In the genomic region with DNA sequence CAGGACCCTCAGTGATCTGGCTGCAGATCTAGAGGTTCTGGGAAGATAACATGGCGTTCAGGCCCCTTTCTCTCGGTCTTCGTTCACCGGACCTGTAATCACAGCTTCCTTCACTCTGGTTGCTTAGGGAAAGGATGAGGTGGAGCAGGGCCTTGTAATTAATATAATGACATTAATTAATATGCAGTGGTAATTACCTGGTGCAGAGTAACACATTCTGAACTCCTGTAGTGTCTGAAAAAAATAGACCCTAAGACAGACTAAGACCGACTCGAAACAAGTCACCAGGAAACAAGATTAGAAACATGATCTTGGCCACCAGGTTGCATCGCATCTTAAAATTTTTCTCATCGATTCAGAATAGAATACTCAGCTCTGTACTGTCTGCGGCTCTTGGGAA, we compare ENCODE assay signal across 38 mouse cellular contexts. TPM values are rescaled to one million over a fixed set of nuclear protein-coding genes. Genes with fewer than 3 reads are reported as not detected.
"Had no signal": no experiment of that assay in that cellular context is flagged by ENCODE, and none has a peak within 500 bp of the region (broad histone marks: within the 10 kb centered on the region; RNA-seq: fewer than 3 reads in every experiment).

No protein-coding gene starts in this region.

- H3K36me3 ChIP-seq: heart, embryonic 15.5 days; hindbrain, embryonic 10.5 days; hindbrain, embryonic 12.5 days; intestine, embryonic 15.5 days; limb, embryonic 10.5 days; limb, embryonic 12.5 days; liver, embryonic 13.5 days; liver, embryonic 15.5 days had no signal

- H3K9ac ChIP-seq: heart, embryonic 13.5 days; heart, embryonic 15.5 days; hindbrain, embryonic 12.5 days; hindbrain, embryonic 14.5 days; intestine, embryonic 15.5 days; limb, embryonic 12.5 days; liver, embryonic 13.5 days; liver, embryonic 15.5 days had no signal

- H3K4me1 ChIP-seq: liver, embryonic 15.5 days had no signal

- H3K27ac ChIP-seq: heart, adult 2 months; heart, embryonic 13.5 days; heart, embryonic 15.5 days; hindbrain, embryonic 10.5 days; hindbrain, embryonic 12.5 days; hindbrain, embryonic 14.5 days; intestine, embryonic 15.5 days; layer of hippocampus, adult 2 months; limb, embryonic 10.5 days; limb, embryonic 12.5 days; liver, embryonic 13.5 days; liver, embryonic 15.5 days had no signal

- DNase-seq: gastrocnemius, postnatal 14 days; gastrocnemius, postnatal 36 days; heart, adult 2 months; heart, postnatal 14 days; heart, postnatal 4 days; kidney, adult 18-20 months; kidney, adult 8-10 months; kidney, postnatal 10 days; kidney, postnatal 25 days; kidney, postnatal 4 days; liver; liver, embryonic 13.5 days had no signal

- H3K4me2 ChIP-seq: heart, embryonic 11.5 days; heart, embryonic 13.5 days; heart, embryonic 15.5 days; hindbrain, embryonic 12.5 days; hindbrain, embryonic 14.5 days; intestine, embryonic 15.5 days; limb, embryonic 12.5 days; liver, embryonic 11.5 days; liver, embryonic 13.5 days; liver, embryonic 15.5 days had no signal

- H3K9me3 ChIP-seq: hindbrain, embryonic 12.5 days; intestine, embryonic 15.5 days; limb, embryonic 10.5 days; liver, embryonic 15.5 days had no signal

- H3K27me3 ChIP-seq: heart, embryonic 13.5 days; heart, embryonic 15.5 days; hindbrain, embryonic 12.5 days; intestine, embryonic 15.5 days; limb, embryonic 12.5 days; liver, embryonic 13.5 days; liver, embryonic 15.5 days had no signal

- H3K4me3 ChIP-seq: heart, adult 2 months; heart, embryonic 13.5 days; heart, embryonic 15.5 days; hindbrain, embryonic 10.5 days; hindbrain, embryonic 12.5 days; intestine, embryonic 15.5 days; layer of hippocampus, adult 2 months; left cerebral cortex, adult 2 months; limb, embryonic 10.5 days; limb, embryonic 12.5 days; liver, embryonic 13.5 days; liver, embryonic 15.5 days had no signal

- ATAC-seq: hindbrain, embryonic 16.5 days; inflammation-experienced regulatory T-cells, adult 6 months; intestine, embryonic 15.5 days; intestine, postnatal 0 days had no signal

RNA-seq across cellular contexts. Expression of a gene that starts 30.0 kb away (rescaled TPM):
- total RNA-seq: gastrocnemius, adult 18-20 months; gastrocnemius, adult 8-10 months; gastrocnemius, postnatal 14 days; gastrocnemius, postnatal 36 days; granulocyte monocyte progenitor cell, adult 5-6 weeks; layer of hippocampus, adult 2 months; layer of hippocampus, postnatal 10 days; layer of hippocampus, postnatal 25 days; left cerebral cortex, adult 2 months; left cerebral cortex, postnatal 14 days; left cerebral cortex, postnatal 36 days had no signal
- polyA plus RNA-seq: heart, embryonic 11.5 days; heart, embryonic 13.5 days; hindbrain, embryonic 10.5 days; hindbrain, embryonic 12.5 days; hindbrain, embryonic 14.5 days; hindbrain, embryonic 16.5 days; inflammation-experienced regulatory T-cells, adult 6 months; intestine, embryonic 15.5 days; intestine, postnatal 0 days; kidney, embryonic 14.5 days; kidney, embryonic 16.5 days; limb, embryonic 10.5 days; limb, embryonic 12.5 days; limb, embryonic 14.5 days; liver, embryonic 11.5 days; liver, embryonic 13.5 days; liver, embryonic 15.5 days had no signal
